Mouse (Mus musculus): Measurements from ENCODE around the gene Crhr1. TPM values are rescaled to one million over a fixed set of nuclear protein-coding genes. Genes with fewer than 3 reads are reported as not detected.

The Crhr1 gene
- total and polyA plus RNA-seq, 3 experiments, result not detected

GRCm38 (mm10) chr11:104083716-104084115, 48.9 kb upstream of the Crhr1 start:
- H3K4me3 ChIP-seq (ENCODE audit: control insufficient read depth in 1 of 2, insufficient read depth in 1 of 2, low read depth in 2 of 2, low read length in 2 of 2), result no peak overlapping the region
- H3K9me3 ChIP-seq (replicated peaks; ENCODE audit: insufficient read depth, low read length), result no peaks in the 10 kb centered on the region
- no peaks in the 10 kb centered on the region for H3K79me2 ChIP-seq (ENCODE audit: control insufficient read depth, insufficient read depth, low read length, poor library complexity)
- no peaks in the 10 kb centered on the region for H3K4me1 ChIP-seq (ENCODE audit: control insufficient read depth in 1 of 2, insufficient read depth in 2 of 2, low read length in 2 of 2)
- H3K27ac ChIP-seq (ENCODE audit: control insufficient read depth, low read depth, low read length), result no peak overlapping the region
- TF ChIP-seq E2F4 (IDR thresholded peaks at IDR 0.05; ENCODE audit: borderline replicate concordance, low read depth, low read length), result no peak
- TF ChIP-seq MAZ (IDR thresholded peaks at IDR 0.05; ENCODE audit: low read depth, low read length), result no peak
- no peak for TF ChIP-seq ZMIZ1 (IDR thresholded peaks at IDR 0.05; ENCODE audit: low read depth, low read length)
- H3K9ac ChIP-seq (ENCODE audit: control insufficient read depth, low read depth, low read length, poor library complexity, severe bottlenecking), result no peak overlapping the region
- no peaks in the 10 kb centered on the region for H3K27me3 ChIP-seq (ENCODE audit: control insufficient read depth in 1 of 2, insufficient read depth in 2 of 2, low read length in 2 of 2)
- H3K36me3 ChIP-seq (ENCODE audit: control insufficient read depth in 1 of 2, insufficient read depth in 2 of 2, low read length in 2 of 2), result no peaks in the 10 kb centered on the region
- DNase-seq (ENCODE audit: low read depth, low spot score), result no peak

GRCm38 (mm10) chr11:104088519-104088918, 44.1 kb upstream of the Crhr1 start:
- TF ChIP-seq ZMIZ1 (IDR thresholded peaks at IDR 0.05; ENCODE audit: low read depth, low read length) (no peak), POLR2A (IDR thresholded peaks at IDR 0.05; ENCODE audit: control insufficient read depth in 1 of 2, insufficient read depth in 1 of 2, low read depth in 1 of 2, low read length in 2 of 2, poor library complexity in 1 of 2) (no peak), TBP (IDR thresholded peaks at IDR 0.05; ENCODE audit: low read depth, low read length) (no peak), ETS1 (IDR thresholded peaks at IDR 0.05; ENCODE audit: low read depth, low read length) (no peak), RCOR1 (IDR thresholded peaks at IDR 0.05; ENCODE audit: low read depth, low read length) (no peak), GATA1 (IDR thresholded peaks at IDR 0.05; ENCODE audit: low read depth, low read length) (no peak), ZC3H11A (IDR thresholded peaks at IDR 0.05; ENCODE audit: low read depth, low read length) (no peak), JUND (IDR thresholded peaks at IDR 0.05; ENCODE audit: low read depth, low read length) (no peak), NRF1 (IDR thresholded peaks at IDR 0.05; ENCODE audit: insufficient read depth, low read depth, low read length, poor library complexity, severe bottlenecking) (no peak)
- no peak overlapping the region for H3K27ac ChIP-seq (ENCODE audit: control insufficient read depth, low read depth, low read length)
- H3K27me3 ChIP-seq (ENCODE audit: control insufficient read depth in 1 of 2, insufficient read depth in 2 of 2, low read length in 2 of 2), result no peaks in the 10 kb centered on the region; a peak in 1 of 4 replicates
- no peak overlapping the region for H3K4me3 ChIP-seq (ENCODE audit: control insufficient read depth in 1 of 2, insufficient read depth in 1 of 2, low read depth in 2 of 2, low read length in 2 of 2)
- H3K79me2 ChIP-seq (ENCODE audit: control insufficient read depth, insufficient read depth, low read length, poor library complexity), result no peaks in the 10 kb centered on the region
- no peaks in the 10 kb centered on the region for H3K36me3 ChIP-seq (ENCODE audit: control insufficient read depth in 1 of 2, insufficient read depth in 2 of 2, low read length in 2 of 2)
- DNase-seq (ENCODE audit: low read depth, low spot score), result no peak
- H3K9ac ChIP-seq (ENCODE audit: control insufficient read depth, low read depth, low read length, poor library complexity, severe bottlenecking), result no peak overlapping the region
- no peaks in the 10 kb centered on the region for H3K4me1 ChIP-seq (ENCODE audit: control insufficient read depth in 1 of 2, insufficient read depth in 2 of 2, low read length in 2 of 2)
- no peaks in the 10 kb centered on the region for H3K9me3 ChIP-seq (replicated peaks; ENCODE audit: insufficient read depth, low read length)

DNA sequence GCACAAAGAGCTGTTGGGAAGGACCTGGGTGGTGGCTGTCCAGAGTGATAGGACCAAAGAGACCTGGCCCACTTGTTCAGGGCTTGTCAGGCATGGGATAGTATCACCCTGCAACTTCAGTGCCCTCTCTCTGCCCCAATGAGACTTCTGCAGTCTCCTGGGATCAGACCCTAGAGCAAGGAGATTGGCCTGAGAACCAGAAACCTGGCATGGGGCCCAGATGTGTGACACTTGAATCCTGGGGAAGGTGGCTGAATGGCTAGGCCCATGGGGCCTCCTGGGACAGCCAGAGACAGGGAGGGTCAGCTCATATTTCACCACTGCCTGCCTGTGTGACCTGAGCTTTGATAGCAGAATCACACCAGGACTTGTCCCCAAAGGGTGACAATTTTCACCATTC, 41.9 kb upstream of the Crhr1 start:
- no peaks in the 10 kb centered on the region for H3K36me3 ChIP-seq (ENCODE audit: control insufficient read depth in 1 of 2, insufficient read depth in 2 of 2, low read length in 2 of 2)
- H3K27ac ChIP-seq (ENCODE audit: control insufficient read depth, low read depth, low read length), result no peak overlapping the region
- no peak overlapping the region for H3K4me3 ChIP-seq (ENCODE audit: control insufficient read depth in 1 of 2, insufficient read depth in 1 of 2, low read depth in 2 of 2, low read length in 2 of 2)
- H3K79me2 ChIP-seq (ENCODE audit: control insufficient read depth, insufficient read depth, low read length, poor library complexity), result no peaks in the 10 kb centered on the region
- H3K27me3 ChIP-seq (ENCODE audit: control insufficient read depth in 1 of 2, insufficient read depth in 2 of 2, low read length in 2 of 2), result no peaks in the 10 kb centered on the region; a peak in 1 of 4 replicates
- no peaks in the 10 kb centered on the region for H3K9me3 ChIP-seq (replicated peaks; ENCODE audit: insufficient read depth, low read length)
- DNase-seq (ENCODE audit: low read depth, low spot score), result no peak
- TF ChIP-seq MAX (IDR thresholded peaks at IDR 0.05; ENCODE audit: low read length) (no peak), MAZ (IDR thresholded peaks at IDR 0.05; ENCODE audit: low read depth, low read length) (no peak), CHD2 (IDR thresholded peaks at IDR 0.05; ENCODE audit: low read length) (no peak), NELFE (IDR thresholded peaks at IDR 0.05; ENCODE audit: low read depth, low read length) (no peak), ELF1 (IDR thresholded peaks at IDR 0.05; ENCODE audit: low read depth, low read length) (no peak), RAD21 (IDR thresholded peaks at IDR 0.05; ENCODE audit: low read depth, low read length) (no peak), TCF12 (IDR thresholded peaks at IDR 0.05; ENCODE audit: low read depth, low read length) (no peak)
- H3K4me1 ChIP-seq (ENCODE audit: control insufficient read depth in 1 of 2, insufficient read depth in 2 of 2, low read length in 2 of 2), result no peaks in the 10 kb centered on the region
- H3K9ac ChIP-seq (ENCODE audit: control insufficient read depth, low read depth, low read length, poor library complexity, severe bottlenecking), result no peak overlapping the region

All from MEL (cell line).